15 mouse cellular contexts compared by ENCODE assay signal in the genomic region with DNA sequence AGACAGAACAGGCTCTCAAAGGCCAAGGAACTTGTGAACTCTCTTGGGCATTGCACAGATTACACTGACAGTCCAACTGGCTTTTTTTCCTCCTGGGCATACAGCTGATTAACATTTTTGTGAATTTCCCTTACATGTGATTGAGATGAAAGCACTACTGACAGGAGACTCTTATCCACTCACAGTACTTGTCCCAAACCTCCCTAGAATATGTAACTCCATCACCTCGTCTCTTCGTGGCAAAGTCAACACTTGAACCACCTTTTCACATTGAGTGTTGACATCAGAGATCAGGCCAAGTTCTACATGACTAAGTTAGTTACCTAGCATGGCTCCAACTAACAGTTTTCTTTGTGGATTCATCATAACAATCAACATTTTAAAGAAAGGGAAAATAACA.
"Had no signal": no experiment of that assay in that cellular context is flagged by ENCODE, and none has a peak within 500 bp of the region (broad histone marks: within the 10 kb centered on the region; RNA-seq: fewer than 3 reads in every experiment).

No protein-coding gene starts in this region.

- H3K4me3 ChIP-seq: neural tube, embryonic 15.5 days; stomach, embryonic 15.5 days had no signal

- H3K36me3 ChIP-seq: neural tube, embryonic 15.5 days; stomach, embryonic 15.5 days had no signal

- H3K27ac ChIP-seq: neural tube, embryonic 15.5 days; stomach, embryonic 15.5 days; stomach, postnatal 0 days had no signal

- H3K9ac ChIP-seq: neural tube, embryonic 15.5 days; stomach, embryonic 15.5 days had no signal

- H3K9me3 ChIP-seq: neural tube, embryonic 15.5 days; stomach, embryonic 15.5 days had no signal

- H3K4me2 ChIP-seq: neural tube, embryonic 15.5 days; stomach, embryonic 15.5 days had no signal

- DNase-seq: retina, postnatal 1 day; right cerebral cortex, adult 18-20 months; right cerebral cortex, postnatal 14 days; right cerebral cortex, postnatal 25 days; right cerebral cortex, postnatal 4 days; spleen, adult 18-20 months; thymus, adult 18-20 months; thymus, adult 2 months; thymus, postnatal 14 days; thymus, postnatal 25 days; thymus, postnatal 36 days; thymus, postnatal 4 days had no signal

- H3K4me1 ChIP-seq: neural tube, embryonic 15.5 days; stomach, embryonic 15.5 days had no signal

- H3K27me3 ChIP-seq: neural tube, embryonic 15.5 days; stomach, embryonic 15.5 days had no signal
